Mouse (Mus musculus) bone marrow, adult 2 months (tissue): ENCODE results near the gene Lin28b.

Source experiments
- CTCF ChIP-seq: fragments of 200-500 bp; IDR thresholded peaks from 2 replicates; pipeline ENCODE4 v1.5.1; 2011; ENCODE audit warnings: low read length, control low read depth; ENCODE audit not compliant: control insufficient read depth, insufficient read depth
- POLR2A ChIP-seq: fragments of 200-500 bp; IDR thresholded peaks from 2 replicates; pipeline ENCODE4 v1.6.1; 2011; ENCODE audit warnings: low read depth, mild to moderate bottlenecking, control low read depth, low read length, borderline replicate concordance; ENCODE audit not compliant: control insufficient read depth

GRCm38 (mm10) chr10:45470079-45470739, 16.0 kb downstream of the Lin28b start:
- TF ChIP-seq POLR2A (no peak), CTCF (no peak)
